Mouse (Mus musculus) kidney, postnatal 0 days (tissue): ENCODE results near the gene Nelfa. TPM values are rescaled to one million over a fixed set of nuclear protein-coding genes. Genes with fewer than 3 reads are reported as not detected.
"Not testable (repeated sequence)": the region's sequence is repeated elsewhere in the genome, so short reads cannot be mapped to it uniquely, and the experiment has no call there.

ENCODE experiments used
- ATAC-seq: fragments of 200-750 bp; cut with Nextera tagmentation; replicated peaks from 2 replicates; pipeline ENCODE4 v1.8.0; 2017; ENCODE audit warnings: low read depth, moderate number of reproducible peaks, moderate TSS enrichment, moderate library complexity; ENCODE audit not compliant: low FRiP score
- DNase-seq: peaks from one replicate; pipeline ENCODE4 v3.0.0-alpha.2; 2016; ENCODE audit warnings: low spot score
- H3K27ac ChIP-seq: fragments of 300-500 bp; sonication (generic); 2 replicates; pipeline ENCODE4 v1.5.1; 2014; ENCODE audit warnings: mild to moderate bottlenecking
- H3K27me3 ChIP-seq: fragments of 300-500 bp; sonication (generic); 2 replicates; pipeline ENCODE4 v1.6.1; 2014; ENCODE audit warnings: low read length, mixed read lengths; ENCODE audit not compliant: insufficient read depth
- H3K36me3 ChIP-seq: fragments of 300-500 bp; sonication (generic); 2 replicates; pipeline ENCODE4 v1.6.1; 2014; ENCODE audit warnings: low read length, mixed read lengths; ENCODE audit not compliant: insufficient read depth
- H3K4me1 ChIP-seq: fragments of 300-500 bp; sonication (generic); replicated peaks from 2 replicates; pipeline ENCODE4 v1.6.1; 2014; ENCODE audit warnings: antibody characterized with exemption, low read length, mixed read lengths; ENCODE audit not compliant: insufficient read depth
- H3K4me2 ChIP-seq: fragments of 300-500 bp; sonication (generic); 2 replicates; pipeline ENCODE4 v1.6.1; 2014; ENCODE audit warnings: mild to moderate bottlenecking, low read length, moderate library complexity, mixed read lengths
- H3K4me3 ChIP-seq: fragments of 300-500 bp; sonication (generic); replicated peaks from 2 replicates; pipeline ENCODE4 v1.5.1; 2014; ENCODE audit warnings: low read depth, low read length
- H3K9ac ChIP-seq: fragments of 300-500 bp; sonication (generic); 2 replicates; pipeline ENCODE4 v1.6.1; 2014; ENCODE audit warnings: low read depth, low read length
- H3K9me3 ChIP-seq: fragments of 300-500 bp; sonication (generic); replicated peaks from 2 replicates; pipeline ENCODE4 v1.6.1; 2016; ENCODE audit warnings: low read length, inconsistent platforms, mixed read lengths
- CTCF ChIP-seq: IDR thresholded peaks from 2 replicates; pipeline ENCODE4 v1.5.1; 2016; ENCODE audit warnings: antibody characterized with exemption, low read depth, mild to moderate bottlenecking, moderate library complexity
- WGBS: fragments of 180-500 bp; shearing (Covaris S2); extraction: QIAGEN DNeasy Blood & Tissue Kit; methylation state at CpG from one replicate; pipeline ENCODE4 v1.1.7; 2014; 5-methylcytosine and 5-hydroxymethylcytosine counted together
- polyA plus RNA-seq: library from polyadenylated mRNA; unstranded; fragments of >200 nt; fragmentation: Nextera tagmentation; extraction: Ambion mirVana; gene quantifications from 2 replicates; pipeline ENCODE4 v1.2.1, GENCODE M21; 2015

Gene Nelfa
- polyA plus RNA-seq, 1 experiment from 2014 or later = 41.0 TPM

DNA sequence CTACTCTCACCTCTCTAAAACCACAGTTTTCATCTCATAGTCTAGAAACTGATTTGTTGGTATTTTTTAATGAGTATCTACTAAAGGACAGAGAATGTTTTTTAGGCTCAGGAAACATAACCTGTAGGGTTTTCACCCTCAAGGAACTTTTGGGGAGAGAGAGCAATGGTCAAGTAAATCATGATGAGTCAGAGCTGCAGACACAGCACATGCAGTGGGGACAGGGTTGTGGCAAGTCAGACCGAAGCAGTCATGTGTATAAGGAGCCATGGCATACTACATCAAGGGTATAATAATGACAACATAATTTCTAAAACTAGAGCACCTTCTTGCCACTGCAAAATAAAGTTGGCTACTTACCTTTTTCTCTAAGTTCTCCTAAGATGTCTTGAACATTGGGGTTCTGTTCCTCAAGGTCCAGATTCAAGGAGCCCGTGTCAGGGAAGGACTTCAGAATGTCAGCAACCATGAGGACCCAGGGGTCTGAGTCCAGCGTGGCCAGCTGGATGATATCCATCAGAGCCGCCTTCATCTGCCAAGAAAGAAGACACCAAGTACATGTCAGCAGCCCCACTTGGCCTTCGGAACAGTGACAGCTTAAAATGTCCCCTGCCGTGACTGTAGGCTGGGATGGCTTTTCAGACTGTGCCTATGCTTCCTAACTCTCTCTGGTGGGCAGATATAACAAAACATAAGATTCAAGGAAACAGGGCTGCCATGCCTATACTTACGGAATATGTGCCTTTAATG is 14.6 kb downstream of the Nelfa start:
- no peak for ATAC-seq
- no peak for DNase-seq
- no peak overlapping the region for H3K4me2 ChIP-seq
- no peak overlapping the region for H3K9ac ChIP-seq
- H3K27me3 ChIP-seq = no peaks in the 10 kb centered on the region
- H3K9me3 ChIP-seq = no peaks in the 10 kb centered on the region
- H3K4me3 ChIP-seq = no peak overlapping the region
- no peak overlapping the region for H3K27ac ChIP-seq
- H3K36me3 ChIP-seq = peaks cover 34% of the 10 kb centered on the region; the same call in 1 of the 2 replicates
- WGBS = 86% methylated on average over 7 of the region's 7 CpGs
- no peaks in the 10 kb centered on the region for H3K4me1 ChIP-seq
- no peak for TF ChIP-seq CTCF

DNA sequence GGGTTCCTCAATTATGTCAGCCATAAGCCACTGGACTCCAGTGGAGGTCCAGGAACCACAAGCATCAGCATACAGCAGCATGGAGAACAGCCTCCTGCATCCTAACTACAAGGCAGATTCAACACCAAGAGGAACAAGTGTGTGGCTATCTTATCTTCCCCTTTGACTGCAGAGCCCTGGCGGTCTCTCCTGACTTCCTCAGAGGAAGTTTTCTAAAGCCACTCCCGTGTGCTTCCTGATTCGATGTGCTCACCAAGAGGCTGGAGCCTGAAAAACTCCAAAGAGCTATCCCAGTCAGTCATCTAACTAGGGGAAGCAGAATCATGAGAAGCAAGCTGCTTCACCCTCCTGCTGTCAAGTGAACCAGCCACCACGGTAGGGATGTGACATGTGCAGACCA is 15.3 kb downstream of the Nelfa start:
- no peak overlapping the region for H3K4me2 ChIP-seq
- ATAC-seq = no peak
- H3K9me3 ChIP-seq = no peaks in the 10 kb centered on the region
- no peaks in the 10 kb centered on the region for H3K27me3 ChIP-seq
- WGBS = 72% methylated on average over 4 of the region's 4 CpGs
- no peaks in the 10 kb centered on the region for H3K4me1 ChIP-seq
- H3K9ac ChIP-seq = no peak overlapping the region
- no peak for TF ChIP-seq CTCF
- no peak for DNase-seq
- no peak overlapping the region for H3K4me3 ChIP-seq
- no peak overlapping the region for H3K27ac ChIP-seq
- peaks cover 41% of the 10 kb centered on the region; the same call in 1 of the 2 replicates for H3K36me3 ChIP-seq

DNA sequence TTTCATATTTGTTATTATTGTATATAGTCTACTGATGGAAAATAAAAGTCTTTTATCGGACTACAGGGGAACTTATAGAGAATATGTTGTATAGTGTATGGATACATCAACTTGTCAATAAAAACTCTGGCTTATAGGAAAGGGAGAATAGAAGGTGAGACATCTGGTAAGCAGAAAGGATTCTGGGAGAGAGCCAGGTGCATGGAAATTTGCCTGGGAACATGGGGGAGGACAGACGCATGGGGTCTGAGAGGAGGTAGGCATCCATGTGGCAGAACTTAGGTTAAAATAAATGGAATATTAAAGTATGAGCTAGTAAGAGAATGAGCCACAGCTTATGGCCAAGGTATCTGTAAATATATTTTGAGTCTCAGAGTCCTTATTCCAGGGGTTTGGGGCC is 16.2 kb downstream of the Nelfa start:
- Histone ChIP-seq H3K9me3 (no peaks in the 10 kb centered on the region), H3K4me2 (no peak overlapping the region), H3K4me1 (no peaks in the 10 kb centered on the region), H3K36me3 (peaks cover 43% of the 10 kb centered on the region; the same call in 1 of the 2 replicates), H3K27ac (no peak overlapping the region), H3K27me3 (no peaks in the 10 kb centered on the region), H3K9ac (no peak overlapping the region), H3K4me3 (no peak overlapping the region)
- no peak for DNase-seq
- no peak for ATAC-seq
- WGBS = 91% methylated on average over 2 of the region's 2 CpGs
- TF ChIP-seq CTCF = no peak

DNA sequence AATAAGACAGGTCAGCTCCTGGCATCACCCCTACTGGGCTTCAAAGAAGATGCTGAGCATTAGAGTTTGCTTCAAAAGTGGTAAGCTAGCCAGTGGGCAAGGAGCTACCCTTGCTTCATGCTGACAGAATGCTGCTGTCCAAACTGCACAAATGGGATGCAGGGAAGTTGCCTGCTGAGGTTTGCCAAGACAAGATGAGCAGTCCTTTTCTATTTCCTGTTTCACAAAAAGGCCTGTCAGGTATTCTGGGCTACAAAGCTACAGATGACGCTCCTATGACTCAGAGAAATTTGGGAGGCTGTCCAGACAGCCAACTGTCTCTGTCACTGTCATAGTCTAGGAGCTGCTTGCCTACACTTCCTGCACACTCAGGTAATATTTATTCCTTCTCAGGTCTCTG is 16.7 kb downstream of the Nelfa start:
- ATAC-seq = no peak
- Histone ChIP-seq H3K36me3 (peaks cover 43% of the 10 kb centered on the region; the same call in 1 of the 2 replicates), H3K9ac (no peak overlapping the region), H3K4me2 (no peak overlapping the region), H3K4me3 (no peak overlapping the region), H3K4me1 (no peaks in the 10 kb centered on the region), H3K27ac (no peak overlapping the region), H3K9me3 (no peaks in the 10 kb centered on the region), H3K27me3 (no peaks in the 10 kb centered on the region)
- WGBS = 91% methylated on average over 1 of the region's 1 CpGs
- TF ChIP-seq CTCF = no peak
- no peak for DNase-seq

DNA sequence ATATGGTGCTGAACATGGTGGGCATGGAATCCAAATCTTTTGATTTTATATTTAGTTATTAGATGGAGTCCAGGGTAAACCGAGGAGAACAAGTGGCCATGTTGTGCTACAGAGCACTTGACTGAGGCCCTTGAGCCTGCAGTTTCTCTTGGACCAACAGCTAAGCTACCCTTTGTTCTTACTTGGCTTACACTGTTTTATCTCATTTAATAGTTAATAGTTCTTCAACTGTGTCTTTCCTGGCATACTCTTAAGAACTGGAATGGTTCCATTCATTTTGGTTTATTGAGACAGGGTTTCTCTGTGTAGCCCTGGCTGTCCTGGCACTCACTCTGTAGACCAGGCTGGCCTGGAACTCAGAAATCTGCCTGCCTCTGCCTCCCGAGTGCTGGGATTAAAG is 19.6 kb downstream of the Nelfa start:
- DNase-seq, H3K4me3 ChIP-seq, H3K9me3 ChIP-seq, H3K27ac ChIP-seq, H3K9ac ChIP-seq, H3K4me2 ChIP-seq, ATAC-seq, H3K4me1 ChIP-seq, H3K27me3 ChIP-seq: not testable (repeated sequence)
- 94% methylated on average over 2 of the region's 2 CpGs for WGBS
- H3K36me3 ChIP-seq = peaks cover 45% of the 10 kb centered on the region

DNA sequence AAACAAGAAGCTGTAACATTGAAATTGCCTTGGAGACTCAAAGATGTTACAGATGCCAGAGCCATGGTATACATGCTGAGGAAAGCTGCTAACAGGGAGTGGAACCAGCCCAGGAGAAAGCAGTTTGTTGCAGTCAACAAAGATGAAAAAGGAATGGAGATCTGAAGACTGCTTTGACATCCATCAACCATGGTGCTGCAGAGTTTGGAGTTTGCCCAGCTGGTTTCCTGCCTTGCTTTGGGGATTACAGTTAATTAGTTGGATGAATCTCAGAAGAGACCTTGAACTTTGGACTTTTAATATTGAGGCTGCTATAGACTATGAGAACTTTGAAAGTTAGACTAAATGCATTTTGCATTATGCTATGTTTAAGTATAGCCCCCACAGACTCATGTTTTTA is 21.2 kb downstream of the Nelfa start:
- not testable (repeated sequence) for H3K9me3 ChIP-seq, H3K9ac ChIP-seq, H3K4me1 ChIP-seq, H3K4me2 ChIP-seq, ATAC-seq, H3K4me3 ChIP-seq, H3K27ac ChIP-seq, DNase-seq, H3K27me3 ChIP-seq
- H3K36me3 ChIP-seq = peaks cover 35% of the 10 kb centered on the region

DNA sequence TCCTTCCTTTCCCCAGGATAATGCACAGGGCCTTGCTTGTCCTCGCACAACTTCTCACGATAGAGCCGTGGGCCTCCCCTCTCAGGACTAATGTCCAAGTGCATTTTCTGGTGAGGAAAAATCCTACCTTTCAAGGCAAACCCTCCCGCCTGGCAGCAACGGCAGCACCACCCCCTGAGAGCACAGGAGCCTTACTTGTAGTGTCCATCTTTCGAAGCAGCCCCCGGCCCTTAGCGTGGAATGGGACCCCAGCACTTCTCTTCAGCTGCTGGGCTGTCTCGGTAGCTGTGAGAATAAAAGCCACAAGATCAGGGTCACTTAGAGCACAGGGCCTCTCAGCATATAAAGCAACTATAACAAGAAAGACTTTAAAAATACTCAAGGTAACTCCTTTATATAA is 33.0 kb downstream of the Nelfa start:
- Histone ChIP-seq H3K4me2 (no peak overlapping the region), H3K9me3 (no peaks in the 10 kb centered on the region), H3K36me3 (peaks cover 47% of the 10 kb centered on the region), H3K4me1 (no peaks in the 10 kb centered on the region), H3K27ac (no peak overlapping the region), H3K27me3 (no peaks in the 10 kb centered on the region), H3K4me3 (no peak overlapping the region), H3K9ac (no peak overlapping the region)
- ATAC-seq = no peak
- WGBS = 88% methylated on average over 9 of the region's 9 CpGs
- no peak for TF ChIP-seq CTCF
- DNase-seq = no peak
